Mouse (Mus musculus) midbrain, embryonic 15.5 days (tissue): Measurements from ENCODE around the gene N4bp3. TPM values are rescaled to one million over a fixed set of nuclear protein-coding genes. Genes with fewer than 3 reads are reported as not detected.
"Not testable (repeated sequence)": the region's sequence is repeated elsewhere in the genome, so short reads cannot be mapped to it uniquely, and the experiment has no call there.

Source experiments
- ATAC-seq: fragments of 200-750 bp; cut with Nextera tagmentation; replicated peaks from 2 replicates; pipeline ENCODE4 v1.8.0; 2017; ENCODE audit warnings: moderate TSS enrichment
- H3K27ac ChIP-seq: fragments of 300-500 bp; sonication (generic); 2 replicates; pipeline ENCODE4 v1.5.1; 2015; ENCODE audit warnings: mild to moderate bottlenecking, inconsistent platforms
- H3K27me3 ChIP-seq: fragments of 300-500 bp; sonication (generic); replicated peaks from 2 replicates; pipeline ENCODE4 v1.6.1; 2015; ENCODE audit warnings: inconsistent platforms
- H3K36me3 ChIP-seq: fragments of 300-500 bp; sonication (generic); replicated peaks from 2 replicates; pipeline ENCODE4 v1.6.1; 2015; ENCODE audit warnings: inconsistent platforms
- H3K4me1 ChIP-seq: fragments of 300-500 bp; sonication (generic); 2 replicates; pipeline ENCODE4 v1.6.1; 2015; ENCODE audit warnings: inconsistent platforms
- H3K4me2 ChIP-seq: fragments of 300-500 bp; sonication (generic); 2 replicates; pipeline ENCODE4 v1.6.1; 2015; ENCODE audit warnings: inconsistent platforms, mild to moderate bottlenecking, moderate library complexity
- H3K4me3 ChIP-seq: fragments of 300-500 bp; sonication (generic); 2 replicates; pipeline ENCODE4 v1.5.1; 2015; ENCODE audit warnings: mild to moderate bottlenecking, inconsistent platforms
- H3K9ac ChIP-seq: fragments of 300-500 bp; sonication (generic); 2 replicates; pipeline ENCODE4 v1.6.1; 2015; ENCODE audit warnings: mild to moderate bottlenecking, inconsistent platforms
- H3K9me3 ChIP-seq: fragments of 300-500 bp; sonication (generic); 2 replicates; pipeline ENCODE4 v1.6.1; 2016; ENCODE audit warnings: inconsistent platforms
- WGBS: fragments of 180-500 bp; shearing (Covaris S2); methylation state at CpG from one replicate; pipeline ENCODE4 v1.1.7; 2015; ENCODE audit warnings: mixed read lengths; 5-methylcytosine and 5-hydroxymethylcytosine counted together
- polyA plus RNA-seq: library from polyadenylated mRNA; unstranded; fragments of >200 nt; fragmentation: Nextera tagmentation; extraction: Ambion mirVana; gene quantifications from 2 replicates; pipeline ENCODE4 v1.2.1, GENCODE M21; 2015

N4bp3 gene
- polyA plus RNA-seq, 1 experiment from 2014 or later: 21.1 TPM

DNA sequence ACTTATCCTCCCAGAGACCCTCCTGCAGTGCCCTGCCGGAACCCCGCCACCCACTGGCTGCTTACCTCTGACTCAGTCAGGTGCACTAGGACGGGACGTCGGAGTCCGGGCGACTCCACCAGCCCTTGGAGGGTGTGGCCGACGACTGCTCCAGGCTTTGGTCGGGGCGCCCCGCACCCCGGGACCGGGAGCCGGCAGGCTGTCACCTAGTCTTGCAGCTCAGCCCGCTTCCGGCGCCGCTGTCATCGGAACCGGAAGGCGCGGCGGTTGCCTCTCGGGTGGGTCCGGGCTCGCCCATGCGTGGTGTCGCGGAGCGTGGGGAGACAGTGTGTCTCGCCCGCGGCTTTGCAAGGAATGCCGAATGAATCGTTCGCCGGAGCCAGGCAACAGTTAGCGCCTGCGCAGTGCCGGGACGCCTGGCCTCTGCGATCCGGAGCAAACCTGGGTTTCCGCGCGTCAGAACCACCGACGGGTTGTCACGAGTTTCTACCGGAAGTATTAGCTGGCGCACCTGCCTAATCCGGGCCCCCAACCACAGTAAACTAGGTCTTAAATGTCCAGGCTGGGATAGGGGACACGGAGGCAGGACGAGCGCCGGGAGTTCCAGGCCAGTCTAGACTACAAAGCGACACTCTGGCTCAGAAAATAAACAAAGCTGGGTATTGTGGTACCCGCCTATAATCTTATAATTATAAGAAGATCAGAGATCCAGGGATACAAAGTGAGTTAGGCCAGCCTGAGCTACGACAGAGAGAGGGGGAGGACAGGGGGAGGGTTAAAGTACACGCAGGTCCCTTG, 14.9 kb downstream of the N4bp3 start, which contains the start of gene Rmnd5b:
Gene Rmnd5b, minus strand, starts transcription at position 372 of the 798 bp plus-strand sequence.
- H3K27me3 ChIP-seq: peaks cover 10% of the 10 kb centered on the region
- ATAC-seq: peak; percentile 95
- H3K36me3 ChIP-seq: no peaks in the 10 kb centered on the region
- H3K4me3 ChIP-seq: peak within 1 kb of the TSS; percentile 97
- WGBS: under 1% methylated on average over 61 of the region's 61 CpGs
- H3K9ac ChIP-seq: peak within 1 kb of the TSS; percentile 88
- peak within 1 kb of the TSS; percentile 88 for H3K27ac ChIP-seq
- H3K4me1 ChIP-seq: peaks cover 35% of the 10 kb centered on the region
- peak within 1 kb of the TSS; percentile 79 for H3K4me2 ChIP-seq
- no peaks in the 10 kb centered on the region for H3K9me3 ChIP-seq

DNA sequence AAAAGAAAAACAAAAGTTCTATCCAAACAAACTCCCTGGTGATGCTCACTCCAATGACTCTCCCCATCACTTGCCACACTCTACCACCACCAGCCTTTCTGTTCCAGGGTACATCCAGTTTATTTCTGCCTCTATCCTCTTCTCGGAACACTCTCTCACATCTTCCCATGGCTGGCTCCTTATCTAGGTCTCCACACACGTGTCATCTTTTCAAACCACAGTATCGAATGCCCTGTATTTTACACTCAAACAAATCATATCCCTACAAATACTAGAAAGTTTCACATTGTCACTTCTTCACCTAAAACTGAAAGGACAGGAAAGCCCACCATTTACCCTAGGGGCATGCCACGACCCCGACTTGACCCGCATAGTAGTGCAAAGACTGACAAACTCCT, 15.5 kb downstream of the N4bp3 start:
- Histone ChIP-seq H3K4me2 (peak overlapping the region; percentile 79), H3K4me1 (peaks cover 35% of the 10 kb centered on the region), H3K9ac (peak overlapping the region; percentile 88), H3K27ac (peak overlapping the region; percentile 88), H3K4me3 (peak overlapping the region; percentile 97), H3K36me3 (no peaks in the 10 kb centered on the region), H3K27me3 (peaks cover 10% of the 10 kb centered on the region), H3K9me3 (no peaks in the 10 kb centered on the region)
- no peak for ATAC-seq
- 25% methylated on average over 6 of the region's 6 CpGs for WGBS

DNA sequence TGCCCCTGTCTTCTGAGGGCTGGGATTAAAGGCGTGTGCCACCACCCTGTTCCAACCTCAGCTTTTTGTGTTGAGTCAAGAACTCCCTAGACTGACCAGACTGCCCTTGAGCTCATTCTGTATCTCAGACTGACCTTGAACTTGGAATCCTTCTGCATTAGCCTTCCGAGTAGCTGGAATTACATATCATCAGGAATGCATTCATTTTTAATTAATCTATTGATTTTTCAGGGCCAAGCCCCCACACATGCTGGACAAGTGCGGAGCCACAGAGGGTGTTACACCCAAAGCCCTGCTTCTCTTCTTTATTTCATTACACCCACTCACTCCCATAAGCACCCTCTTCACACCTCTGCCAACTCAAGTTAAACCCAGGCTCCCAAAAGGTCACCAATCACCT, 16.9 kb downstream of the N4bp3 start:
- WGBS: 92% methylated on average over 3 of the region's 3 CpGs
- Histone ChIP-seq H3K4me3 (no peak overlapping the region), H3K4me2 (no peak overlapping the region), H3K36me3 (no peaks in the 10 kb centered on the region), H3K9ac (no peak overlapping the region), H3K27me3 (peaks cover 10% of the 10 kb centered on the region), H3K4me1 (peaks cover 35% of the 10 kb centered on the region), H3K9me3 (no peaks in the 10 kb centered on the region), H3K27ac (no peak overlapping the region)
- ATAC-seq: no peak

DNA sequence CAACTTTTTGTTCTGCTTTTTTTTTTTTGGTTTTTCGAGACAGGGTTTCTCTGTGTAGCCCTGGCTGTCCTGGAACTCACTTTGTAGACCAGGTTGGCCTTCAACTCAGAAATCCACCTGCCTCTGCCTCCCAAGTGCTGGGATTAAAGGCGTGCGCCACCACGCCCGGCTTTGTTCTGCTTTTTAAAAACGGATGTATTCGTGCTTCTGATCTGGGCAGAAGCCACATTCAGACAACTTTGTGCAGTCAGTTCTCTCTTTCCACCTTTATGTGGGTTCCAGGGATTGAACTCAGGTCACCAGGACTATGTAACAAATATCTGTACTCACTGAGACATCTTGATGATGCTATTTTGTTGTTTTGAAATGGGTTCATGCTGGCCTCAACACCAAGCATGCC, 17.4 kb downstream of the N4bp3 start:
- not testable (repeated sequence) for H3K9ac ChIP-seq, H3K9me3 ChIP-seq, H3K27ac ChIP-seq, H3K36me3 ChIP-seq, H3K4me3 ChIP-seq, H3K4me2 ChIP-seq, ATAC-seq, H3K27me3 ChIP-seq
- 95% methylated on average over 7 of the region's 7 CpGs for WGBS
- peaks cover 35% of the 10 kb centered on the region for H3K4me1 ChIP-seq

DNA sequence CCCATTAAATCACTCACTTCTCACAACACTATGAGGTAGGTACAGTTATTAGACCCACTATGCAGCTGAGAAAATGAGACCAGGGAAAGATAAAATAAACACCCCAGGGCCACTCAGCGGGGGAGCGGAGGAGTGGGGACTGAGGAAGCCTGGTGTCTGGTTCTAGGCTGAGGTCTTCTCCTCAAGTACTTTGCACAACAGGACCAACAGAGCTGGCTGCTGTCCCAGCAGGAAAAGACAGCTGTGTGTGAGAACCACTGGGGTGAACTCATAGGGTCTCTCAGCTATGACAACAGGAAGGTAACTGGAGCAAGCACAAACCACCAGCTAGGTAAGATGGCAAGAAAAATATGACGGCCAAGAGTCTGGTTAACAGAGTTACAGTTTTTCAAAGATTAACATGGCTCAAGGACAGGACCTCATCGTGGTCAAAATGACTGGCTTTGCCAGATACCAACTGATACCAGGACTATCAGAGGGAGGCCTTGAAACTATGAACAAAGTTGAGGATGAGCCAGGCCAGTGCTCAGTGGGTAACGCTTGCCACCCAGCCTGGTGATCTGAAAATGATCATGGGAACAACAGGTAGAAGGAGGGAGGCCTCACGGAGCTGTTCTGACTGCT, 18.4 kb downstream of the N4bp3 start:
- no peaks in the 10 kb centered on the region for H3K27me3 ChIP-seq
- peaks cover 13% of the 10 kb centered on the region; the same call in 1 of the 2 replicates for H3K36me3 ChIP-seq
- H3K9me3 ChIP-seq: no peaks in the 10 kb centered on the region
- WGBS: 91% methylated on average over 6 of the region's 6 CpGs
- no peak for ATAC-seq
- no peak overlapping the region for H3K4me2 ChIP-seq
- no peak overlapping the region for H3K4me3 ChIP-seq
- H3K9ac ChIP-seq: no peak overlapping the region
- H3K4me1 ChIP-seq: peaks cover 30% of the 10 kb centered on the region
- no peak overlapping the region for H3K27ac ChIP-seq

DNA sequence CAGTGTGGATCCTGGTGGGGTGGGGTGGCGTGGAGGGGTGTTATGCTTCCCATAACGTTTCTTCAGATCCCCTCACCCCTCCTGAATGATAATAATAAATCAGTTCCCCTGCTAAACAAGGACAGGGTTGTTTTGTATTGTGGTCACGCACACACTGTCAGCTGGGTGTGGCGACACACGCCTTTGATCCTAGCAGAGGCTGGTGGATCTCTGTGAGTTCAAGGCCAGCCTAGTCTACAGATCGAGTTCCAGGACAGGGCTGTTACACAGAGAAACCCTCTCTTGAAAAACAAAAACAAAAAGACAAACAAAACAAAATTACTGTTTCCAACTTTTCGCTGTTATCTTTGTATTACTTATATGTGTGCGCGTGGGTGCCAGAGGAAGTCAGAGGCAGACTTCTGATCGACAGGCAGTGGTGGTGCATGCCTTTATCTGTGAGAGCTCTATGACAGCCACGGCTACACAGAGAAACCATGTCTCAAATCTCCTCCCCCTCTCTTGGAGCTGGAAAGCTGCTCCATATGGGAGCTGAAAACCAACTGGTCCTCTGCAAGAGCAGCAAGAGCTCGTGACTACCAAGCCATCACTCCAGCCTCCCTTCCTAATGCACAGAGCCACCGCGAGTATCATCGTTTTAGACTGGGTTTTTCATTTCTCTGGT, 20.9 kb downstream of the N4bp3 start:
- no peak for ATAC-seq
- peaks cover 30% of the 10 kb centered on the region for H3K36me3 ChIP-seq
- H3K27me3 ChIP-seq: no peaks in the 10 kb centered on the region
- H3K27ac ChIP-seq: no peak overlapping the region
- H3K4me1 ChIP-seq: peaks cover 17% of the 10 kb centered on the region
- 83% methylated on average over 15 of the region's 15 CpGs for WGBS
- no peak overlapping the region for H3K4me2 ChIP-seq
- H3K9ac ChIP-seq: no peak overlapping the region
- no peak overlapping the region for H3K4me3 ChIP-seq
- H3K9me3 ChIP-seq: no peaks in the 10 kb centered on the region

DNA sequence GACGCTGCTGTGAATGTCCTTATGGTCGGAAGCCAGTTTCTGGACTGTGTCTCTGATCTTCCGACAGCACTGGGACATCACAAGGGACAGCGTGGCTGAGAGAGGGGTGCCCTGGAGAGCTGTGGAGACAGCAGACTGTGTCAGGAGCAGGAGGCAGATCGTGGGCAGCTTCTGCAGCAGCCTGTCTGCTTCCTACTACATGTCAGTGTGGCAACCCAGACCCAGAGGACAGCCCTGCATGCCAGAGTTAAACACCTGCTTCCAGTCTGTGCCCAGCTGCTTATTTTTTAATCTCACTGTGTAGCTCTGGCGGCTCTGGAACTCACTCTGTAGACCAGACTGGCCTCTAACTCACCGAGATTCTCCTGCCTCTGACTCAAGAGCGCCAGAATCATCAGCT, 22.7 kb downstream of the N4bp3 start:
- Histone ChIP-seq H3K4me3 (no peak overlapping the region), H3K9ac (no peak overlapping the region), H3K36me3 (peaks cover 47% of the 10 kb centered on the region), H3K4me1 (peaks cover 7% of the 10 kb centered on the region; the same call in 1 of the 2 replicates), H3K9me3 (no peaks in the 10 kb centered on the region), H3K27ac (no peak overlapping the region), H3K27me3 (no peaks in the 10 kb centered on the region), H3K4me2 (no peak overlapping the region)
- no peak for ATAC-seq
- 88% methylated on average over 8 of the region's 8 CpGs for WGBS

DNA sequence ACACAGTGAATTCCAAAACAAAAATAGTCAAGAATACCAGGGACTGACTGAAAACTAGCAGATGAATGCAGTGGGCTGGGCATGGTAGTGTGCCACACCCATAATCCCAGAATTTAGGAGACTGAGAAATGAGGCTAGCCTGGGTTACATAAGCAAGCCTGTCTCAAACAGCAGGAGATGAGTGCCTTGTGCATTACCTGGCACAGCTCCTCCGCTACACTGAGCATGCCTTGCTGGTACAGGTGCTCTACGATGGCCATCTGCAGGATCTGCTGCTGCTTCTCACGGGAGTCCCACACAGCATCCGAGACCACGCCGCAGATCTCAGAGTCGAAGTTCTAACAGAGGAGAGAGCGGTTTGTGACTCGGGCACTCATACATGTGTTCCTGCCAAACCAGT, 23.2 kb downstream of the N4bp3 start:
- peaks cover 4% of the 10 kb centered on the region; the same call in 1 of the 2 replicates for H3K4me1 ChIP-seq
- H3K9ac ChIP-seq: no peak overlapping the region
- no peak overlapping the region for H3K4me2 ChIP-seq
- H3K27ac ChIP-seq: no peak overlapping the region
- H3K36me3 ChIP-seq: peaks cover 52% of the 10 kb centered on the region
- ATAC-seq: no peak
- no peak overlapping the region for H3K4me3 ChIP-seq
- H3K9me3 ChIP-seq: no peaks in the 10 kb centered on the region
- 93% methylated on average over 9 of the region's 9 CpGs for WGBS
- no peaks in the 10 kb centered on the region for H3K27me3 ChIP-seq

DNA sequence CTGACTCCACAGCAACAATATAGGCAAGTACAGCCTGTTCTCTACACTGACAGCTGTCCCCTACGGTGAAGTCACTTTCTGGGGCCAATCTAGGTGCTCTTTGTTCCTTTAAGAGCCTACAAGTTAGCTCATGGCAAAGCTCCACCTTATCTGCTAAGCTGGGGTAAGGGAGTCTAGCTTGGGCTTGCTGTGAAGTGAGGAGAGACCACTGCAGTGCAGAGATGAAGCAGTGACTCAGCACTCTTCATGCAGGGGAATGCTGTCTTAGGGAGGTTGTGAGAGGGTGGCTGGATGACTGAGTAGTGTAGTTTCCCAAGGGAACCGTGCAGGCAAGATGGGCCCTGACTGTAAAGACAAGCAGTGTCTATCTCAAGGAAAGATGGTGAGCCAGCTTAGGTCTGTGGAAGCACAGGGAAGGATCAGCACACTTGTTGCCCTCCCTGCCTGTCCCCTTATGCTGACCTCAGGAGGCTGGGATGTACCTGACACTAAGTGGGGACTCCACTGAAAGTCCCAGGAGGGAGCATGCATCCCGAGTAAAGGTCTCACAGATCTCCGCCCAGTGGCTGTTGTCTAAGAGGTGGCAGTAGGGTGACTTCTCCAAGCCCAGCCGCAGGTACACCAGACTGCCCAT, 25.3 kb downstream of the N4bp3 start:
- 86% methylated on average over 5 of the region's 5 CpGs for WGBS
- no peak for ATAC-seq
- H3K36me3 ChIP-seq: peaks cover 52% of the 10 kb centered on the region

DNA sequence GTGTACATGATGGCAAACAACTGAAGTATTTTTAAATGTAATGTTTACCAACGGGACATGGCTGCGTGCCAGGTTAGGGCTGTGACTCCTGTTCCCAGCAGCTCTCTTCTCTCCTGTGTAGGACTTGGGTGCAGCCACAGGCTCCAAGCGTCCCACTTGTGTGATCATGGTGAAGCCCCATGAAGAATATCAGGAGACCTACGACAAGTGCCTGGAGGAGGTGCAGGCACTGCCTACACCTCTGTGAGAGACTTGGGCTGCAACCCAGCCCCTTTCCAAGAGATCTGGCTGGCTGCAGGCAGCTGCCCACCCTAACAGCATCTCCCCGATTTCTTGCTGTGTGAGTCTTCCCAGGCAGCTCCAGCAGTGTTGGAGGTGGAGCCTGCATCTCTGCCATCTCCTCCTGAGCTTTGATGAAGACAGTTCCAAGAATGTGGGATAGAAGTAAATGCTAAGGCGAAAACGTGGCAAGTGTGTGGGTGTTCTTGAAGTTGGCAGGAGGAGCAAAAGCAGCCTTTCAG, 27.6 kb downstream of the N4bp3 start:
- Histone ChIP-seq H3K36me3 (peaks cover 47% of the 10 kb centered on the region), H3K4me2 (no peak overlapping the region), H3K9me3 (no peaks in the 10 kb centered on the region), H3K9ac (no peak overlapping the region), H3K4me3 (no peak overlapping the region), H3K27ac (no peak overlapping the region), H3K27me3 (no peaks in the 10 kb centered on the region), H3K4me1 (peaks cover 21% of the 10 kb centered on the region)
- WGBS: 89% methylated on average over 7 of the region's 7 CpGs
- no peak for ATAC-seq

More for the DNA sequence above, 25.3 kb downstream of the N4bp3 start:
- Histone ChIP-seq H3K9me3 (no peaks in the 10 kb centered on the region), H3K27ac (no peak overlapping the region), H3K4me3 (no peak overlapping the region), H3K4me1 (peaks cover 14% of the 10 kb centered on the region), H3K9ac (no peak overlapping the region), H3K4me2 (no peak overlapping the region), H3K27me3 (no peaks in the 10 kb centered on the region)

DNA sequence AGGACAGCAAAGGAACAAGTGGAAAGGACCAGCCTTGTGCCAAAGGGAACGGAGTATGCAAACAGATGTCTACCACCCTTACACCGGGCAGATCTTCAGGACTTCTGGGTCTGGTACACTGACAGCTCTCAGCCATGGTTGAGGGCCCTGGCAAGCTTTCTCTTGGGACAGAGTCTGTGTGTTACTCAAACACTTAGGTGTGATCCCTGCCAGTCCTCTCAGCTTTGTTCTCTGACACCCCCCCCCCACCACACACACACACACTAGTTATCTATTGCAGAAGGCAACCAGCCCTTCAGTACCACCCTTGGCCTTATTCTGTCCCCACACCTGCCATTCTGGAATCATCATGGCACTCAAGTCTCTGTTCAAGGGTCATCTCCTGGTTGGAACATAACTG, 28.9 kb downstream of the N4bp3 start:
- Histone ChIP-seq H3K27me3 (no peaks in the 10 kb centered on the region), H3K9ac (no peak overlapping the region), H3K27ac (no peak overlapping the region), H3K4me2 (no peak overlapping the region), H3K36me3 (peaks cover 34% of the 10 kb centered on the region), H3K4me3 (no peak overlapping the region), H3K4me1 (peaks cover 21% of the 10 kb centered on the region), H3K9me3 (no peaks in the 10 kb centered on the region)
- no peak for ATAC-seq
- 95% methylated on average over 2 of the region's 2 CpGs for WGBS

DNA sequence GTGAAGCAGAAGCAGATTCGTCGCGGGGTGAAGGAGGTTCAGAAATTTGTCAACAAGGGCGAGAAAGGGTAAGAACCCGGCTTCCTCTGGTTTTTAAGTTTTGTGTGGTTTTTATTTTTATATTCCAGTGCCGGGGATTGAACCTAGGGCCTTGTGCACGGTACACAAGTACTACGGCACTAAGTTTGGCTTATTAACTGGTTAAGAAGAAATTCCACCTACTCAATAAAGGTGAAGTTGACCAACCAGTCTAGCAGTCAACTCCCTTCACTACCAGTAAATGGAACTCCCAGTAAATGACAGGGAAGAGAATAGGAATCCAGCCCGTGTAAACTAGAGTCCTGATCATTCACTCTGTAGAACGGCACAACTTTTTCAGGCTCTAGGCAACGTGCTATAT, 30.6 kb downstream of the N4bp3 start:
- Histone ChIP-seq H3K36me3 (peaks cover 24% of the 10 kb centered on the region), H3K4me2 (peak overlapping the region; percentile 71), H3K4me1 (peaks cover 29% of the 10 kb centered on the region), H3K4me3 (peak overlapping the region; percentile 87), H3K9ac (peak overlapping the region; percentile 66), H3K27ac (no peak overlapping the region), H3K27me3 (no peaks in the 10 kb centered on the region), H3K9me3 (no peaks in the 10 kb centered on the region)
- ATAC-seq: no peak
- 2% methylated on average over 11 of the region's 11 CpGs for WGBS
